Mouse (Mus musculus) retina, postnatal 7 days (tissue): Measurements from ENCODE around the gene Snapin.

Experiments
- DNase-seq: peaks from one replicate; pipeline ENCODE4 v3.0.0-alpha.2; 2012; ENCODE audit warnings: low read depth, low spot score

The Snapin gene

DNA sequence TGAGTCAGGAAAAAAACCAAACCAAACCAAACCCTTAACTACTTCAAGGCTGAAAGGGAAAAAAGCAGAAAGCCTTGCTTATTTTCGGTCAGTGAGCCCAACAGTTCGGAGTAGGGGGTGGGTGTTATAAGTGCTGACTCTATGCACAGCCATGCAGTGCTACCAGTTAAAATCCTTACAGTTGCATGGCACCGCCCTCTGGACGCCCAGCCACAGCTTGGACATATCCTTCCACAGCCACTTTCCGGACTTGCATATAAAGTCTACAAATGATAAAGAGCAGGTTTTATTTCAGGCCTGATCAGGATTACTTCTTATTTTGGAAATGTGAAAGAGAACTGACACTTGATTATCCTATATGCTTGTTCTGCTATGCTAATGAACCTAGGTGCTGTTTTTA lies 14.4 kb upstream of the Snapin start:
- no peak for DNase-seq

DNA sequence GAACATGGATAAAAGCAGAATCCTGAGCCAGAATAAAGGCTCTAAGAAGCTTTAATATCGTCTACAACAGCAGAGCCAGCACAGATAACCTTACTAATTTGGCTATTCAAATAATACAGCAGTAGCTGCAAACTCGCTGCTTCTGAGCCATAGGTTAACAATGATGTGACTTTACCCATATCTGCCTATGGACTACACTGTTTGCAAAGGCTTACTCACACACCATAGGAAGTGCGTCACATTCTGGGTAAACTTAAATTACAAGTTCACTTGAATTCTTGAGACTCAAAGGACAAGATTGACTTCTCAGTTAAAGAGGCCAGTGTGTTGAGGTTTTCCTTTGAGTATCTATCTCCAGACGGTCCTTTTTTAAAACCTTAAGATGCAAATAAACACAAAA lies 12.6 kb upstream of the Snapin start:
- DNase-seq: no peak

DNA sequence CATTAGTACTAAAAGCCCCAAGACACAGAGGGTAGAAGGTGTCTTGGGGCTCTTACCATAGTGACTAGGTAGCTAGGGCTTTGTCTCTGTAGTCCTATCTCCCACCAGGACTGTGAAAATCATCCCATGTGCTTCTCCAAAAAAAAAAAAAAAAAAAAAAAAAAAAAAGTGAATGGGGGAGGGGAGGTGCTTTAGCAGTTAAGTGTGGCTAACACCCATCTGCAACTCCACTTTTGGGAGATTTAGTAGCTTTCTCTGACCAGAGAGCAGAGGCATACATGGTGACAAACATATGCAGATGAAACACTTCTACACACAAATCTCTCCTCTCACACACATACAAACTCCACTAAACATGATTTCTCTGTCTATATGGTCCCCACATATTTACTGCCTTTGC lies 6.8 kb upstream of the Snapin start:
- no peak for DNase-seq

DNA sequence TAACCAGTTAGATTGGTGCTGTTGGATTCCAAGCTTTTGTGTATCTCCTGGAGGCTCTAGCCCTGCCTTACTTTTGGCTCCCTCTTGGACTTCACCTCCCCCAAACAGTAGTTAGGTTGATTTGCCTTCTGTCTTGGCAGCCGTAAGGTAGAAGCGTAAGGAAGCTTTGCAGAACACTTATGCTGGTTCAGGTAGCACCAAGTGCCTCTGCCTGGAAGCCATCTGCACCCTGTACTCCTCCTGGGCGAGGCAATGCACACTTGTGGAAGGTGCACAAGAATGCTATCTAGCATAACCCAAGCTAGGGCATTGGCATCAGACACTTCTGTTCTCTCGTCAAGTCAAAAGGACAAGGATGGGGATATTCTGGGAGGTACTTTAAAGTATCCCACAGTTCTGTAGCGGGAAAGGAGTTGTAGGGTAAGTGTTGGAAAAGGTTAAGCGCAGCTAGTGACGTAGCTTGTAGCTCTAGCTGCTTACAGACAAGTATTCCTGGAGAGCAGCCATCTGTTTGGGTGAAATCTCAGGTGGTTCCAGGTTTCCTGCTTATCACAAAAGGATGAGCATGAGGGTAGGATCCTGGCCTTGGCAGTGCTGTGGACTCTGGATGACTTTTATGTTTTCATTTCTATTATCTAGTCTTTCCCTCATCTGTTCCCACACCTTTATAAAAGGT lies 5.2 kb upstream of the Snapin start:
- DNase-seq: no peak

DNA sequence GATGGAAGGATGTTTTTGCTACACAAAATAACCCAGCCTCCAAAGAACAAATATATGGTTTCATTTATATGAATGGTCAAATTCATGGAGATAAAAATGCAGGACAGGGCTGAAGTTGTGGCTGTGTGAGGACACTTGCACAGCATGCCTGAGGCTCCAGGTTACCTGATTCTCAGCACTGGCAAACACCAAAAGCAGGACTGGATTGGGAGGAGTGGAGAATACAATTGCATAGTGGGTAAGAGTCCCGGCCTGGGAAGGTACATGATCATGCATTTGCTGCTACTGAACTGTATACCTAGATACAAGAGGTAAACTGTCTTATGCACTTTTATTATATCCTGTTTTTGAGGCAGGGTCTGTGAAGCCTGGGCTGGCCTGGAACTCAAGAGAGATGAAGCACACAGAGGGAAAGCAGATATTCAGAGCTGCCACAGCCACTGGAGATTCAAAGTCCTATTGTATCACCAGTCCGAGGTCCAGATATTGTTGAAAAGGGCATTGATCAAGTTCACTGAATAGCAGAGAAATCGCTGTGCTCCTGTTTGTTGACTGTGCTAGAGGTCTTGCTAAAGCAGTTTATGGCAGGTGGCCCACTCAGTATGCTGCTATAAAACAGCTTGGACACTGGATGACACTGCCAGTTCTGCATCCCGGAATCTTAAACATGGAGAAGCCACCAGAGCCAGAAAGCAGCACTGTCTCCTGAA lies 3.2 kb upstream of the Snapin start:
- no peak for DNase-seq

DNA sequence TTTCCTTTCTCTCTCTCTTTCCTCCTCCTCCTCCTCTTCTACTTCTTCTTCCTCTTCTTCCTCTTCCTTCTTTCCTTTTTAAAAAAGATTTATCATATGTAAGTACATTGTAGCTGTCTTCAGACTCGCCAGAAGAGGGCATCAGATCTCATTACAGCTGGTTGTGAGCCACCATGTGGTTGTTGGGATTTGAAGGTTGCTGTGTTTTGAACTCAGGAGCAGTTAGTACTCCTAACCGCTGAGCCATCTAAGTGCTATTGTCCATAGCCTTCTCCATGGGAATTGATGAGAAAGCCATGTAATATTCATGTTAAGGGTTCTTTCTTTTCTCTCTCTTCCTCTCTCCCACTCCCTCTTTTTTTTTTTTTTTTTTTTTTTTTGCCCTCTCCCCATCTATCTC lies 517 bp upstream of the Snapin start:
- DNase-seq: no peak

DNA sequence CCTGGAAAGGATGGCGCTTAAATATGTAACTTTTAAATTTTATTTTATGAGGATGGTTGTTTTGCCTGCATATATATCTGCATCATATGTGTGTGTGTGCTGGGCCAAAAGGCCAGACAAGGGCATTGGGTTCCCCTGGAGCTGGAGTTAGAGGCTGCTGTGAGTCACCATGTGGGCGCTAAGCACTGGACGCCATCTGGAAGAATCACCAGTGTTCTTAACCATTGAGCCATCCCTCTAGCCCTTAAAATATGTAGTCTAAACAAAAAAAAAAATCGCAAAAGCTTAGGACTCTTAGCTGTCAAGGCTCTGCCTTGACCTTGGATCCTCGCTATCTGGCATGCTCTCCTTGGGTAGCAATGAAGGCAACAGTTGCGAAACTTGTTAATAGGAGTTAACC lies 2.3 kb downstream of the Snapin start:
- DNase-seq: no peak

DNA sequence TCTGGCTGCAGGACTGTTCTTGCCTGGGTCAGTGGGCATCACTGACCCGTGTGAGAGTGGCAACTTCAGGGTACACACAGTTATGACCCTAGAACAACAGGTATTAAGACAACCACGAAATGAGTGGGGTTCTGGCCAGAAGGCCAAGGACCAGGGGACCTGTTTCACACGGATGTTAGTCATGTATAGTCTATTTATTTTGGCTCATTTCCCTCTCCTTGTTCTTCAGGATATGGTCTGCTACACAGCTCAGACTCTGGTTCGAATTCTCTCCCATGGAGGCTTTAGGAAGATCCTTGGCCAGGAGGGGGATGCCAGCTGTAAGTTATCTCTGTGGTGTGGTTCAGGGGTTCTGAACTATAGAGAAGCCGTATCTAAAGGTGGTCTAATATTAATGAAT lies 3.8 kb downstream of the Snapin start:
- no peak for DNase-seq

DNA sequence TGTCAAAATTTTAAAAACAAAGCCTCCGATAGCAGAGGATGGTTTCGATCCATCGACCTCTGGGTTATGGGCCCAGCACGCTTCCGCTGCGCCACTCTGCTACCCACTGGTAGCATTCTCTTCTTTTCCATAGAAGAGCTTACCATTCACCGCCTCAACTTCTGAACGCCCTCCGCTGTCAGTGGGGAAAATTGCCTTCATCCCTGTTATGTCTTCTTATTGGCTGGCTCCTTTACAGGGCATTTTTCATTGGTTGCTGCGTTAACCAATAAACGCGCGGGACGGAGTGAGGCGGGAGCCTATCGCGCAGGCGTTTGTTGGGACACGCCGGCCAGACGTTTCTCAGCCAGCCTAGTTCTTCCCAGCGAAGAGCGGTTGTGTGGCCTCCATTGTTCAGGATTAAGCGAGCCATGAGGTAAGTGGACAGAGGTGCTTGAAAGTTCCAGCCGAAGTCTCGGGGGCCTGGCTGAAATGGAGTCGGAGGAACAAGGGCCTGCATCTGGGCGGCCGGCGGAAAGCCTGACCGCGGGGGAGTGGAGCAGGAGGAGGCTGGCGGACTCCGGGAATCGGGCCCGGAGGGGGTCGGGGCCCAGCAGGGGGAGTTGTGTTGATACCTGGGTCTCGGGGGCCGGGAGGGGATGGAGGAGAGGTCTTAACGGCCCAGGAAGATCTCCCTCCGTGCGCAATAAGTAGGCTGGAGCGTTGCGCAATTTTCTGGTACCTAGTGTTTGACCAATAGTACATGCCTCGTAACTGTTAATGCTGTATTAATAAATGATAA lies 14.8 kb downstream of the Snapin start, which contains the start of gene Ilf2:
TSS of gene Ilf2 (plus strand) at position 296 of the 781 bp plus-strand sequence.
- peak; percentile 97 for DNase-seq

DNA sequence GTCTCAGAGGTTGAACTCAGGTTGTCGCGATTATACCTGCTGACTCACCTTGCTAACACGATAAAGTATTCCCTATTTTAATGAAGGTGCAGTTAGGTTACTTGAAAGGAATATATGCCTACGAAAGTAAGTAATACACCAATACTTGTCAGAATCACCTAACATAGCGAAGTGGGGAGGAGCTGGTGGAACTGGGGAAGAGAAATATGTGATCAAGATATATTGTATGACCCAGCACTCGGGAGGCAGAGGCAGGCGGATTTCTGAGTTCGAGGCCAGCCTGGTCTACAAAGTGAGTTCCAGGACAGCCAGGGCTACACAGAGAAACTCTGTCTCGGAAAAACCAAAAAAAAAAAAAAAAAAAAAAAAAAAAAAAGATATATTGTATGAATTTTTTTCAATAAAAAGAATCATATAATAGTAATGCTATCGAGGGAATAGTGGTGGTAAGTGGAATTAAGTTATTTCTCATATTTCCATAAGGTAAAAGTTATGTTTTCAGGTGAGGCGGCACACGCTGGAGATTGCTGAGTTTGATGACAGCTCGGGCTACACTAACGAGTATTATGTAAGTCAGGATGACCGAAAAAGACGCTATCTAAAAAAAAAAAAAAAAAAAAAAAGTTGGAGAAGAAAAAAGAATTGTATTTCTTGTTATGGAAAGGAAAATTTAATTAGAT lies 15.5 kb downstream of the Snapin start:
- no peak for DNase-seq

DNA sequence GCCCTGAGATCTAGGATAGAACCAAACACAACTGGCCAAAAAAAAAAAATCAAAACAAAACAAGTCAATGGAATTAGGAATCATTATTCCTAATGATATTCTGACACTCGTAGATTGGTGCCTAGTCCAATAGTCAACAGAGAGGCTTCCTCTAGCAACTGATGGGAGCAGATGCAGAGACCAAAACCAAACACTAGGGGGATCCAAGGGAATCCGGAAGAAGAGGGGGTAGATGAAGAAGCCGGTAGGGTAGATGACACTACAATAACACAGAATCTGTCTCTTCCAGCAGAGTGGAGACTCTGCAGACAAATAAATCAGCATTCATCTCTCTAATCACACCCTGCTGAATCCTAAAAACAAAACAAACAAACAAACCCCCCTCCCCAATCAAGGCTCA lies 18.6 kb downstream of the Snapin start:
- no peak for DNase-seq

DNA sequence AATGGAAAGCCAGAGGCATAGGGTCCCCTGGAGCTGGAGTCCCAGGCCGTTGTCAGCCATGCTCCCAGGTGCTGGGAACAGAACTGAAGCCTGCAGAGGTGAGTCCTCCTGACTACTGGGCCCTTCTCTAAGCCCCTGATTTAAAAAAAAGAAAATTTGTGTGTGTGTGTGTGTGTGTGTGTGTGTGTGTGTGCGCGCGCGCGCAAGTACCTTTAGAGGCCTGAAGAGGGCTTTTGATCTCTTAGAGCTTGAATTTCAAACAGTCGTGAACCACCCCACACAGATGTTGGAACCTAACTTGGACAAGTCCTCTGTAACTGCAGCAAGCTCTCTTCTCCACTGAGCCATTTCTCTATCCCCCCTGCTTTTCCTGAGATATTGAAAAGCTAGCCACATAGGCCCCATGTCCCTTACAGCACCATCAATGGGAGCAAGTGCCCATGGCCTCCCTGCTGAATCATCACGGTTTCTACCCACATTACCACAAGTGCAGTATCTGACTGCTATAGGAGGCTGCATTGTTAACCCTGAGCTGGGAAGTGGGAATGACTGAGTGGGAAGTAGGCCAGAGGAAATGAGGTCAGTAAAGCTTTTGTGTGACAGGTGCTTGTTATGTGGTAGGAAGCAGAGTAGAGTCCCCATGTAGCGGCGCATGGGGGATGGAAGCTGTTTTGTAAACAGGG lies 23.1 kb downstream of the Snapin start:
- DNase-seq: no peak

DNA sequence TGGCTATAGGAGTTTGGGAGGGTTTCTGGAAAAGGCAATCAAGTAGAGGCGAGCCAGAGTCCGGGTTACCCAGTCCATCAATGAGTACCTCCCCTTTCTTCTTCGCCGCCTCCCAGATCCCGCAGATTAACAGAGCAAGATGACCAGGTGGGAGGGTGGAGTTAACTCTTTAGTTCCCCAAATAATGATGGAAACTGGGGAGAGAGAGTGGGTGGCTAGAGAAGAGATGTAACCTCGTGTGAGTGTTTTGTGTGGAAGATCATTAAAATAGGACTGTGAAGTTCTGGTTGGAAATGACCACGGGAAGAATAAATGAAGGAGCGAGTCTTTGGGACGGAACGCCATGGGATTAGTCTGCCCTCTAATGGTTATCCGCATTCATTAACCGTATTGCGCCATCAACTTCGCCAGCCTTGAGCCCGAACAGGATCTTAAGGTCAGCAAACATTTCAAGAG lies 24.5 kb downstream of the Snapin start:
- no peak for DNase-seq

DNA sequence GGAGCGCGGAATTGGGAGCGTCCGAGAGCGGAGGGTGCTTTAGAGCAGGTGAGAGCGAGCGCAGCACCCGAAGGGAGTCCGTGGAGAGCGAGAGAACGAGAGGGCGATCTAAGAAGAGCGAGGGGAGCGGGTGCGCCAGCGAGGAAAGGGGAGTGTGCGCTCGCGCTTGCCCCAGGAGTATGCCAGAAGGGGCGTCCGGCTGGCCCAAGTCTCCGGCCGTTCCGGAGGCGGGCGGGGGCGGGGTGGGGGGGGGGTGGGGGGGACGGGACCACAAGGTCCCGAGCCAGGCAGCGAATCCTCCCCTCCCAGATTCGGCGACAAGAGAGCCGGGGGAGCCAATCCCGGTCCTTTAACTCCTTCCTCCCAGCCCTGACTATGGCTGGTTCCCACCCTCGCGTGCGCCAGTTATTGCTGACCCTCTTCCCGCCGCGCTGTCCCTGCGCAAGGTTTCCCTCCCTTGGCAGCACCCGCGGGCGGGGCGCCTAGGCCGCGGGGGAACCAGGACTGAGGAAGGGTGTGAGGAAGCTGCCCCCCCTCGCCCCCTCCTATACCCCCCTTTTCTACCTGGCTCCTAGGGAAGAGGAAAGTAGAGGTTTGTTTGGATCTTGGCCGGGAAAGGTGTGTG lies 25.0 kb downstream of the Snapin start, which contains the start of gene Npr1:
TSS of gene Npr1 (minus strand) at position 181 of the 625 bp plus-strand sequence.
- DNase-seq: no peak

DNA sequence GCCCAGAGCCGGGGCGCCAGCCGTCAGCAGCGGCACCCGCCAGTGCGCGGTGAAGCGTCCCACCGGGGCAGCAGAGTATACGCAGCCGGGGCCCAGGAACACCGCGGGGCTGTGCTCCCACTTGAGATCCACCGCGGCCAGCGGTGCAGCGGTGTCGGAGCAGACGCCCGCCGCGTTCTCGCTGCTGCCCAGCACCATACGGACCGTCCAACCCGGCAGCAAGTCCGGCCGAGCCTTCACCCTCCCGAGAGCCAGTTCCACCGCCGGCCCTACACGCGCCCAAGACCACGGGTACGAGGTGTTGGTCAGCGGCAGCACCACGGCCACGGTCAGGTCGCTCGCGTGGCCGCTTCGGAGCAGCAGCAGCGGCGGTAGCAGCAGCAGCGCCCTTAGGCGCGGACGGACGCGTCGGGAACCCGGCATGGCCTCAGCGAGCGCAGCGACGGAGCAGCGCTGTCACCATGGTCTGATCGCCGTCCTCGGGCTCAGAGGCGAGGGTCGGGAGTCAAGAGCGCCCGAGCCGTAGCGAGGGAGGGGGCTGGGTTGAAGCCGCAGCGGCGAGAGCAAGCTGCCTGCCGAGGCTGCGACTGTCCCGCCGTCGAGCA lies 25.6 kb downstream of the Snapin start:
- no peak for DNase-seq

DNA sequence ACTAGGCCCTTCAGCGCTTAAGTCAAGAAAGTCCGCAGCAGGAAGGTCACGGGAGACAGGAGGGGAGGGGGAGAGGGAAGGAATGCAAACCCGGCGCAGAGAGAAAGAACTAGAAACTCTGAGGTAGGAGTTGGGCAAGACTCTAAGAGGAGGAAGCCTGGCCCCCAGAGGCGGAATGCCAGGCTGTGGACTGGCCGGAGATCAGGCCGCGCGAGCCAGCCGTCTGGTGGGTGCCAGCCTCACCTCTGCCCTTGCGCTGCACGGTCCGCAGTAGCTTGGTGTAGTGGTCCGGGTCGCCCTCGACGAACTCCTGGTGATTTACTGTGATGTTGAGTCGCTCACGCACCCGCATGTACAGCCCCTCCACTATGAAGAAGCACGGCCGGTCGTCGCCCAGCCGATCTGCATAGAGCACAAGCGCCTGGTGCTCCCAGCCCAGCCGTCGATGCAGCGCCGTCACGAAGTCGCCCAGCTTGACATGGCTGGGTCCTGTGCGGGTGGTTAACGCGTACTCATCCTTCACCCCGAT lies 26.2 kb downstream of the Snapin start:
- no peak for DNase-seq

DNA sequence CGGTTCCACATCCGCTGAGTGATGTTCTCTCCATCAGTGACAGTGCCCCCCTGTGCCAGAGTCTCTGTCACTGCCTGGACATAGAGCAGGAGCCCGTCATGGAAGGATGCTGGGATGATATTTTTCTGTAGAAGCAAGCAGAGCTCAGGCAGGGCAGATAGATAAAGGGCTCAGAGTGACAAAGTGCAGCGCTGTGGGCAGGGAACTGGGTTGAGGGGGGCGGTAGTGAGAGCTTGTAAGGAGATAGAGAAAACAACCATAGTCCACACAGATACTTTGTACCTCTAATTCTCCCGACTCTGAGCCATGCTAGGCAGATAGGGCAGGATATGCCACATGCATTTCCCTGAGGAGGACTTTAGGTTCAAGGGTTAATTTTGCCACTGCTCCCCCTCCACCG lies 28.3 kb downstream of the Snapin start:
- no peak for DNase-seq

DNA sequence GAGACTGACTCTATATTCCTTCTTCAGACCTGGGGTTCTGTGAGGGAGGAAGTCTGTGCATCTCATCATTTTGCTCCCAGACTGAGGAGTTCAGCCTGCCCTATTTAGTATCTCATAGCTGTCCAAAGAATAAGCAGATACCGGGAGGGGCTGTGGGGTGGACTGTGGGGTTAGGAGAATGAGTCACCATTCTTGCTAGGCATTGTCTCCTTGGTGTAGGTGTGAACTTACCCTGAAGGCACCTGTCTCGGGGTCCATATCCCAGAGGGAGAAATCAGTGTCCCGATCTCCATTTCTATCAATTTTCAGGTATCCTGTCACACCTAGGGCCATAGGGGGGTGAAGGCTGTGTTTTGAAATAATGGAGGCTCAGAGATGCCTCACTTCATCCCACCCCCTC lies 28.9 kb downstream of the Snapin start:
- DNase-seq: no peak

DNA sequence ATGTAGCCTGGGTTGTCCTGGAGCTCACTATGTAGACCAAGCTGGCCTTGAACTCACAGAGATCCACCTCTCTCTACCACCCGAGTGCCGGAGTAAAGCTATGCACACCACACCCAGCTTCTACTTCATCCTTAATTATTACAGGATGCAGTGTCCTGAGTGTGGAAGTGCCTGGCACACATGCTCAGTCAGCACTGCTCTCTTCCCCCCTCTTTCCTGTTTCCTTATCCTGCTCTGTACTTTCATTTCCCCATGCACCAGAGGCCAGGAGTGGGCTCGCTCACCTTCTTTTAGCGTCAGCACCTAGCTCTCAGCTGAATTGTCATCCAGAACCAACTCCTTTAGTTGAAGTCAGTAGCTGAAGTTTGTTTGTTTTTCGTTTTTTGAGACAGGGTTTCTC lies 30.5 kb downstream of the Snapin start:
- no peak for DNase-seq

DNA sequence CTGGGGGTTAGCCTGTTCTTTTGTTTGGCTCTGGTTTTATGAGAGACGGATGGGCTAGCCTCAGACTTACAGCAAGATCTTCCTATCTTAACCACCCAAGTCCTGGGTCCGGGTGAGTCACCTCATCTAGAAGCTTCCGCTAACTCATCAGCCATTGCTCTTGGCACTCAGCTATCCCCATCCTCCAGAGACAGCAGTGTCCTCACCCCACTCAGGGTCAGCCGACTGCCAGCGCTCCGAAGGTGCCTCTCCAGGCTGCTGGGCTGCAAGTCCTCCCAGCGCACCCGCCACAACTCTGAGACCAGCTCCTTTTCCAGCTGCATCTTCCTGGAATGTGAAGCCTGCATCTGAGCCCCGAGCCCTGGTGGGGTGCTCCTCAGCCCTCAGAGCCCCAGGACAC lies 31.1 kb downstream of the Snapin start:
- DNase-seq: no peak
